18 mouse cellular contexts compared by ENCODE assay signal in the genomic region with DNA sequence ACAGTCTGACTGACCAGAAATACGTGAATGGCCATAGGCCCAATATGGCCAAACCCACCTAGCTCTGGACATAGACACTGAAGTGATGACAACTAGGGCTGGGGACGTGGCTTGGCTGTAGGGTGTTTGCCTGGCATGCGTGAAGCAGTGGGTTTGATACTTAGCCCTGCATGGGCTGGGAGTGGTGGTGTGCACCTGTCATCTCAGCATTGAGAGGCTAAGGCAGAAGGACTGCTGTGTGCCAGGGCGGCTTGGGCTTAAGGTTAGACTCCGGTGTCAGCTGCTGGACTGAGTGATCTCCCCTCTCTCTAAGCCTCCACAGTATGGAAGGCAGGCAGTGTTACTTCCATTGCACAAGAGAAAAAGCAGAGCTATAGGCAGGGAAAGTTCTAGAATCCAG. TPM values are rescaled to one million over a fixed set of nuclear protein-coding genes. Genes with fewer than 3 reads are reported as not detected.
A peak's percentile ranks its signal among the peaks of the same experiment; 100 is the strongest.
DNase-seq lines count a peak whose midpoint lies in the region; TF ChIP-seq lines count a peak whose summit lies in the region.
"Had no signal": no experiment of that assay in that cellular context is flagged by ENCODE, and none has a peak within 500 bp of the region (broad histone marks: within the 10 kb centered on the region; RNA-seq: fewer than 3 reads in every experiment).

No protein-coding gene starts in this region.

- no peaks in the 10 kb centered on the region for H3K36me3 ChIP-seq in myocyte (ENCODE audit: control insufficient read depth, insufficient read depth)
- H3K36me3 ChIP-seq: G1E had no signal

- TF ChIP-seq POLR2A in myocyte (IDR thresholded peaks at IDR 0.05; ENCODE audit: insufficient read length, low read depth) = no peak

- H3ac ChIP-seq in myocyte (ENCODE audit: control insufficient read depth, insufficient read length) = no peak overlapping the region

- no peaks in the 10 kb centered on the region for H3K79me2 ChIP-seq in myocyte (ENCODE audit: control insufficient read depth, insufficient read depth)

- H3K4me3 ChIP-seq in myocyte = no peak overlapping the region

- no peak overlapping the region for H3K4me2 ChIP-seq in myocyte (ENCODE audit: low read depth)

- peak; percentile 15 for DNase-seq in cerebellum, adult 11-12 months
- no peak for DNase-seq in cerebellum, postnatal 10 days
- peak; percentile 18 for DNase-seq in cerebellum, adult 9-11 months
- DNase-seq in cerebellum, postnatal 14 days = no peak
- no peak for DNase-seq in spleen, postnatal 14 days (ENCODE audit: low spot score in 2 of 2)
- DNase-seq: adrenal gland, adult 2 months; adrenal gland, adult 8-10 months; adrenal gland, postnatal 10 days; adrenal gland, postnatal 14 days; adrenal gland, postnatal 25 days; adrenal gland, postnatal 36 days; B cell, adult 2 months had no signal

- peaks cover 74% of the 10 kb centered on the region for H3K27me3 ChIP-seq in myocyte (ENCODE audit: control insufficient read depth, insufficient read depth, insufficient read length)

TF ChIP-seq in myocyte, 11 proteins besides CTCF, POLR2A, EP300 and RAD21:
- TF ChIP-seq TCF12 (IDR thresholded peaks at IDR 0.05; ENCODE audit: insufficient read depth, poor library complexity, severe bottlenecking) = no peak
- peak in 2 of 3 experiments; percentile 20 to 81 for TF ChIP-seq MYOD1 (IDR thresholded peaks at IDR 0.05; ENCODE audit: control insufficient read depth in 1 of 3, insufficient read length in 2 of 3, low read depth in 2 of 3)
- TF ChIP-seq MYOG (IDR thresholded peaks at IDR 0.05; ENCODE audit: control insufficient read depth in 1 of 3, insufficient read depth in 1 of 3, insufficient read length in 2 of 3, low read depth in 2 of 3) = peak in 1 of 3 experiments; percentile 67
TF ChIP-seq in myocyte: peak in this region for 2.

RNA-seq across cellular contexts. Expression of a gene that starts 18.7 kb away (rescaled TPM):
- not detected for polyA plus RNA-seq in myocyte (2012; fragmentation: generic; extraction: Trizol)
- polyA plus RNA-seq: activated CD4-positive, CD25-positive, alpha-beta regulatory T cell, adult 4 months; CD4-positive, CD25-positive, alpha-beta regulatory T cell, adult 4 months; G1E; Patski had no signal

RNA-seq across cellular contexts. Expression of a gene that starts 39.3 kb away (rescaled TPM):
- not detected for polyA plus RNA-seq in myocyte (2012; fragmentation: generic; extraction: Trizol)
- polyA plus RNA-seq: C2C12, G1E, Patski had no signal

RNA-seq across cellular contexts. Expression of a gene that starts 45.1 kb away (rescaled TPM):
- polyA plus RNA-seq in myocyte (2012; fragmentation: generic; extraction: Trizol) = not detected
- polyA plus RNA-seq: C2C12, Patski had no signal

RNA-seq across cellular contexts. Expression of a gene that starts 51.9 kb away (rescaled TPM):
- not detected for polyA plus RNA-seq in myocyte (2012; fragmentation: generic; extraction: Trizol)
- polyA plus RNA-seq: C2C12, Patski had no signal

Comparison
In these comparisons a context has a peak if more than half of its experiments do, and no peak if none do; other contexts are left out.
1. DNase-seq: peak in cerebellum, adult 11-12 months (single experiment) and cerebellum, adult 9-11 months (single experiment); none in cerebellum, postnatal 10 days (0 of 2), cerebellum, postnatal 14 days (0 of 2) and spleen, postnatal 14 days (0 of 2).